Mouse (Mus musculus): ENCODE measurements around the gene Ppfia1. TPM values are rescaled to one million over a fixed set of nuclear protein-coding genes. Genes with fewer than 3 reads are reported as not detected.

The Ppfia1 gene
- total and polyA plus RNA-seq, 2 experiments from 2014 or later: 18.6 to 43.5 TPM

DNA sequence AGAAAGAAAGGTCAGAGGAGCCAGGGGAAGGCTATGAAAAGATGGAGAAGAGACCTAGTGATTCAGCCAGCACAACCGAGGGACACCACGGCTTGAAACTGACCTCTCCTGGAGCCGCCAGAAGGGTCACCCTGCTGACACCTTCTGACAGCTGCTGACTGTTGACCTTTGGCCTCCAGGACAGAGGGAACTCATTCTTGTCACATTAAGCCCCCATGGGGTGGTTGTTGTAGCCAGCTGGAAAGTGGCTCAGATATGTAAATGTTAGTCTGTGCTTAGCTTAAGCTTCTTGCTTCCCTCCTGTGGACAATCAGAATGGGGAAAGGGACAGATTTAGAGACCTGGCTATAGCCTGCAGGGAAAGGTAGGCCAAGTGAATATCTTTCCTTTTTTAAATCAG, 8.5 kb upstream of the Ppfia1 start:
- H3K27me3 ChIP-seq (ENCODE audit: control insufficient read depth, insufficient read depth, low read length): no peaks in the 10 kb centered on the region
- H3K4me3 ChIP-seq (ENCODE audit: low read depth, low read length): no peak overlapping the region
- H3K9ac ChIP-seq (replicated peaks; ENCODE audit: low read depth, low read length): no peak overlapping the region
- ATAC-seq (ENCODE audit: insufficient read depth, low read depth): no peak
- peaks cover 5% of the 10 kb centered on the region for H3K4me1 ChIP-seq (ENCODE audit: control insufficient read depth, insufficient read depth)
- H3K36me3 ChIP-seq (replicated peaks; ENCODE audit: control insufficient read depth, insufficient read depth, low read length): no peaks in the 10 kb centered on the region
- TF ChIP-seq CTCF (IDR thresholded peaks at IDR 0.05; ENCODE audit: low read depth) (no peak), EP300 (IDR thresholded peaks at IDR 0.05; ENCODE audit: low read depth) (no peak)
- no peaks in the 10 kb centered on the region for H3K9me3 ChIP-seq (replicated peaks; ENCODE audit: control insufficient read depth, low read length)
- no peak overlapping the region for H3K27ac ChIP-seq (ENCODE audit: low read depth)
- WGBS: 38% methylated on average over 3 of the region's 3 CpGs
- DNase-seq (ENCODE audit: low spot score): no peak
- H3K4me2 ChIP-seq (ENCODE audit: low read depth, low read length): no peak overlapping the region

DNA sequence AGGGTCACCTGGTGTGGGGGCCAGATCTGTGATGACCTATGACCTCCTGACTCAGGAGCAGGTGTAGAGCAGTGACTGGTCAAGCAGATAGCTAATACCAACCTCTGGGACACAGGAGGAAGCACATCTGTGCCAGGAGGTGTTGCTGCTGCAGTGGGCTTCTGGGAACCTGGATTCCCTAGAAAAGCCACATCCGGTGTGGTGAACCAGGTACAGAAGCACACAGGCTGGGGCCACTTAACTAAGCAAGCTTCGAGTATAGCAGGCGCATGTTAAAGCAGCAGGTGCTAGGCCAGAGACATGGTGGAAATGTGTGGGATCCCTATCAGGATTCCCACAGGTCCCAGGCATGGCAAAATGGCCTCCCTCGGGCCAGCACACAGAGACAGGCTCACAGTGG, 7.1 kb upstream of the Ppfia1 start:
- Histone ChIP-seq H3K27me3 (ENCODE audit: control insufficient read depth, insufficient read depth, low read length) (no peaks in the 10 kb centered on the region), H3K27ac (ENCODE audit: low read depth) (no peak overlapping the region), H3K9ac (replicated peaks; ENCODE audit: low read depth, low read length) (no peak overlapping the region), H3K4me3 (ENCODE audit: low read depth, low read length) (no peak overlapping the region), H3K4me1 (ENCODE audit: control insufficient read depth, insufficient read depth) (peaks cover 5% of the 10 kb centered on the region), H3K9me3 (replicated peaks; ENCODE audit: control insufficient read depth, low read length) (no peaks in the 10 kb centered on the region), H3K4me2 (ENCODE audit: low read depth, low read length) (no peak overlapping the region), H3K36me3 (replicated peaks; ENCODE audit: control insufficient read depth, insufficient read depth, low read length) (no peaks in the 10 kb centered on the region)
- WGBS: 83% methylated on average over 4 of the region's 4 CpGs
- no peak for TF ChIP-seq EP300 (IDR thresholded peaks at IDR 0.05; ENCODE audit: low read depth)
- no peak for ATAC-seq (ENCODE audit: insufficient read depth, low read depth)
- no peak for DNase-seq (ENCODE audit: low spot score)

DNA sequence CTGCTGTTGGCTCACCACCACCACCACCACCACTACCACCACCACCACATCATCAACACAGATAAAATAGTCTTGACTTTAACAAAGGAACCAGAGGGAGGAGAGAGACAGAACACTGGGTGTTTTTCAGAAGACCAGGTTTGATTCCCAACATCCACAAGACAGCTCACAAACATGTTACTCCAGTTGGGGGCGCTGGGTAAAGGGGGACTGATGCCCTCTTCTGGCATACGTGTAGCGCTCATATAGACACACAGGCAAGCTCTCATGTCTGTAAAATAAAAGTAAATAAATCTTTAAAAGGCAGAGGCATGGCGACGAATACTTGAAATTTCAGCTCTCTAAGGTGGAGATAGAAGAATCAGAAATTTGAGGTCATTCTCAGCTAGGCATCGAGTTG, 5.0 kb upstream of the Ppfia1 start:
- 57% methylated on average over 6 of the region's 6 CpGs for WGBS
- ATAC-seq (ENCODE audit: insufficient read depth, low read depth) (no peak), DNase-seq (ENCODE audit: low spot score) (no peak)
- Histone ChIP-seq H3K27me3 (ENCODE audit: control insufficient read depth, insufficient read depth, low read length) (no peaks in the 10 kb centered on the region), H3K4me3 (ENCODE audit: low read depth, low read length) (no peak overlapping the region), H3K9me3 (replicated peaks; ENCODE audit: control insufficient read depth, low read length) (no peaks in the 10 kb centered on the region), H3K4me1 (ENCODE audit: control insufficient read depth, insufficient read depth) (peaks cover under 1% of the 10 kb centered on the region; the same call in 1 of the 2 replicates), H3K4me2 (ENCODE audit: low read depth, low read length) (no peak overlapping the region), H3K27ac (ENCODE audit: low read depth) (no peak overlapping the region), H3K36me3 (replicated peaks; ENCODE audit: control insufficient read depth, insufficient read depth, low read length) (no peaks in the 10 kb centered on the region), H3K9ac (replicated peaks; ENCODE audit: low read depth, low read length) (no peak overlapping the region)
- no peak for TF ChIP-seq EP300 (IDR thresholded peaks at IDR 0.05; ENCODE audit: low read depth)
- 0 out of 2 replicates have a peak, but pooled peaks have one; percentile 11 for TF ChIP-seq CTCF (IDR thresholded peaks at IDR 0.05; ENCODE audit: low read depth)

DNA sequence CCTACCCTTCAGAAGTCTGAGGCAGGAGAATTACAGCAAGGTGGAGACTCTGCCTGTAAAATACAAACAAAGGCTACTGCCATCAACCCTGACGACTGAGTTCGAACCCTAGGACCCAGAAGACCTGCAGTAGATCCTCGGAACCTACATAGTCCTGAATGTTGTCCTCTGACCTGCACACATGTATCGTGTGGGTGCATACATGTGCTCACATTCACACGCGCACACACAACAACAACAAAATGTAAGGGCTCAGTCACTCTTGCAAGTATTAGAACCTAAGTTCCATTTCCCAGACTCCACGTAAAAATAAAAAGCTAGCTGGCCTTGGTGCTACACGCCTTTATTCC, 569 bp upstream of the Ppfia1 start:
- 0 out of 2 replicates have a peak, but pooled peaks have one; percentile 2 for ATAC-seq (ENCODE audit: insufficient read depth, low read depth)
- H3K27ac ChIP-seq (ENCODE audit: low read depth): peak overlapping the region; percentile 33; the same call in 1 of the 2 replicates

DNA sequence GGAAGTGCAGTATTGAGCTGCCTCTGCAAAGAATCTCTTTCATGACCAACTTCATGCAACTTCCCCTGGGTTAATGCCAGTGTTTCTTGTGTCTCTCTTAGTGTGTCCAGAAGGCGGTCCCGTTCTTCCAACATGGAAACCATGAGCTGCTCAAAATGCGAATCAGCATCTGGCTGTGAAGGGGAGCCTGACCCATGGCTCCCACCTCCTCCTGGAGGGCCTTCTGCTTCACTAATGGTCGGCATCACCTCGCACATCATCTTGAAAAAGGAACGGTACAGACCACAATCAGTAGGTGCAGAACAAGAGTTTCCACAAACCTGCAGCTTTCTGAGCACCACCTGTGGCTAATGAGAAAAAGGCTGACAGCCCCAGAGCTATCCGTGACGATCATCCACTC, 1.3 kb downstream of the Ppfia1 start:
- peak overlapping the region; percentile 94 for H3K9ac ChIP-seq (replicated peaks; ENCODE audit: low read depth, low read length)
- peaks cover 21% of the 10 kb centered on the region for H3K4me1 ChIP-seq (ENCODE audit: control insufficient read depth, insufficient read depth)
- no peak overlapping the region for H3K27ac ChIP-seq (ENCODE audit: low read depth)
- H3K4me3 ChIP-seq (ENCODE audit: low read depth, low read length): peak overlapping the region; percentile 86
- H3K27me3 ChIP-seq (ENCODE audit: control insufficient read depth, insufficient read depth, low read length): no peaks in the 10 kb centered on the region
- TF ChIP-seq CTCF (IDR thresholded peaks at IDR 0.05; ENCODE audit: low read depth) (no peak), EP300 (IDR thresholded peaks at IDR 0.05; ENCODE audit: low read depth) (no peak)
- no peaks in the 10 kb centered on the region for H3K9me3 ChIP-seq (replicated peaks; ENCODE audit: control insufficient read depth, low read length)
- peak overlapping the region; percentile 88 for H3K4me2 ChIP-seq (ENCODE audit: low read depth, low read length)
- DNase-seq (ENCODE audit: low spot score) (no peak), ATAC-seq (ENCODE audit: insufficient read depth, low read depth) (no peak)
- 83% methylated on average over 8 of the region's 8 CpGs for WGBS
- peaks cover 33% of the 10 kb centered on the region for H3K36me3 ChIP-seq (replicated peaks; ENCODE audit: control insufficient read depth, insufficient read depth, low read length)

More for the DNA sequence above, 569 bp upstream of the Ppfia1 start:
- peaks cover 21% of the 10 kb centered on the region for H3K4me1 ChIP-seq (ENCODE audit: control insufficient read depth, insufficient read depth)
- WGBS: 23% methylated on average over 8 of the region's 8 CpGs
- DNase-seq (ENCODE audit: low spot score): no peak
- H3K9me3 ChIP-seq (replicated peaks; ENCODE audit: control insufficient read depth, low read length): no peaks in the 10 kb centered on the region
- peak overlapping the region; percentile 86 for H3K4me3 ChIP-seq (ENCODE audit: low read depth, low read length)
- peaks cover 27% of the 10 kb centered on the region for H3K36me3 ChIP-seq (replicated peaks; ENCODE audit: control insufficient read depth, insufficient read depth, low read length)
- H3K4me2 ChIP-seq (ENCODE audit: low read depth, low read length): peak overlapping the region; percentile 88
- TF ChIP-seq EP300 (IDR thresholded peaks at IDR 0.05; ENCODE audit: low read depth) (no peak), CTCF (IDR thresholded peaks at IDR 0.05; ENCODE audit: low read depth) (no peak)
- H3K9ac ChIP-seq (replicated peaks; ENCODE audit: low read depth, low read length): peak overlapping the region; percentile 49
- no peaks in the 10 kb centered on the region for H3K27me3 ChIP-seq (ENCODE audit: control insufficient read depth, insufficient read depth, low read length)

DNA sequence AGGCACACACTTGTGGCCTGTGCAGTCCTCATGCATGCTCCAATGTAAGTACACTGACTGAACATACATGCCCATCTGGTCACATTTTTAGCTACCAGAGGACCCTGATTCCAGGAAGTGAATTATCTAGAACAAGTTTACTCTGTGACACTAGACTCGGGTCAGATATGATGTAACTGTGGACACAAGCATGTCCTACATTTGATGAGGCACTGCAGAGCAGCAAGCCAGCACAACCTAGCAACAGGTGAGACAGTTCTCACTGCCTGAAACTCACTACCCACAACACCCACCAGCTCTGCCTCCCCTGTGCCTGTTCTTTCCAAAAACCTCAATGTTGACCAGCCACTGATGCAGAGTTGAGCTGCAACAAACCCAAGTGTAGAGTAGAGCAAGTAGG, 2.7 kb downstream of the Ppfia1 start:
- 0 out of 2 replicates have a peak overlapping the region, but pooled peaks have one; percentile 1 for H3K9ac ChIP-seq (replicated peaks; ENCODE audit: low read depth, low read length)
- no peaks in the 10 kb centered on the region for H3K27me3 ChIP-seq (ENCODE audit: control insufficient read depth, insufficient read depth, low read length)
- ATAC-seq (ENCODE audit: insufficient read depth, low read depth) (no peak), DNase-seq (ENCODE audit: low spot score) (no peak)
- no peaks in the 10 kb centered on the region for H3K9me3 ChIP-seq (replicated peaks; ENCODE audit: control insufficient read depth, low read length)
- H3K27ac ChIP-seq (ENCODE audit: low read depth): no peak overlapping the region
- no peak for TF ChIP-seq CTCF (IDR thresholded peaks at IDR 0.05; ENCODE audit: low read depth)
- no peak for TF ChIP-seq EP300 (IDR thresholded peaks at IDR 0.05; ENCODE audit: low read depth)
- 33% methylated on average over 1 of the region's 1 CpGs for WGBS
- H3K4me2 ChIP-seq (ENCODE audit: low read depth, low read length): peak overlapping the region; percentile 10; the same call in 1 of the 2 replicates
- peaks cover 33% of the 10 kb centered on the region for H3K36me3 ChIP-seq (replicated peaks; ENCODE audit: control insufficient read depth, insufficient read depth, low read length)
- H3K4me1 ChIP-seq (ENCODE audit: control insufficient read depth, insufficient read depth): peaks cover 22% of the 10 kb centered on the region
- no peak overlapping the region for H3K4me3 ChIP-seq (ENCODE audit: low read depth, low read length)

Data from heart, postnatal 0 days (tissue).